Mouse (Mus musculus): ENCODE data around the gene Aatf. TPM values are rescaled to one million over a fixed set of nuclear protein-coding genes. Genes with fewer than 3 reads are reported as not detected.
A peak's percentile ranks its signal among the peaks of the same experiment; 100 is the strongest.

The Aatf gene
- total RNA-seq, 2 experiments from 2014 or later = 10.5 to 10.9 TPM

DNA sequence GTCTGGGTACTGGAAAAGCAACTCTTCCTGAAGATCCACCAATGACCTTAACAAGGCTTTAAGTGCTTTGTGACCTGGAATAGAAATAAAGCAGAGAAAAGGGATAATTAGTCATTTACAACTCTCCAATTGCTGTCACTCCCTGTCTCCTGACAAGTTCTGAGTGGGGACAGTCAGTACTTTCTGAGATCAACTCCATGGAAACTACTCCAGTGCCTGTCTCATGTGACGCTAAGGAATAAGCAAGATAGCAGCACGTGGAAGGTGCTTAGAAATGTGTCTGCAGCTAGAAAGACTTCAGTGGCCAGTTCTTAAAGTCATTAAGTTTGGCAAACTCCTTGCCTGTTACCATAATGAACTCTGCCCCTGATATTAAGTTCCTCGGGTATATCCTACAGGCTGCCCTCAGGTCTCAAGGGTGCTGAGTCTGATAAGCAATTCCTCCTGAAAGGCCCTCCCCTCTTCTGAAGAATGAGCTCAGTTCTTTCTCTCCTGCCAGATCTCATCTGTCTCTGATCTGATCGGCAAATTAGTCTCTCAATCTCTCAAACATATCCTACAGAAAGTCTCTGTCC is 40.1 kb downstream of the Aatf start:
- DNase-seq = no peak
- intact Hi-C loops (cut with DNase I; ENCODE audit: low total_unique reads) = no loop called here

DNA sequence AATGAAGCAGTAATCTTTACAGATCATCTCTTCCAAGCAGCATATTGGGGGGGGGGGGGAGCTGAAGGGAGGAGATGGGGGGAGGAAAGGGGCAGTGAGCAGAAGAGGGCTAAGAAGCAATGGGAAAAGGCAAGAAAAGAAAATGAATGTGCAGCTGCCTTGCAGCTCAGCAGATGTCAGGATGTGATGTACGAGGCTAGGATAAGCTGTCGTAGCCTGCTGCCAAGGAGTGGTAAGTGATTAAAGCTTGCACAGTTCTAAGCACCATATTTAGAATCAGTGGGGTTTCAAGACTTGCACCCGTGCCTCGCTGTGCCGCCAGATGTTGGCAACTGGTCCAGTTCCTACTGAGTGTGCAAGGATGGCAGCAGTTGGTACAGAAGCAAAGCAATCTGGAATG is 48.8 kb downstream of the Aatf start:
- no peak for DNase-seq
- intact Hi-C loops (cut with DNase I; ENCODE audit: low total_unique reads) = no loop called here

DNA sequence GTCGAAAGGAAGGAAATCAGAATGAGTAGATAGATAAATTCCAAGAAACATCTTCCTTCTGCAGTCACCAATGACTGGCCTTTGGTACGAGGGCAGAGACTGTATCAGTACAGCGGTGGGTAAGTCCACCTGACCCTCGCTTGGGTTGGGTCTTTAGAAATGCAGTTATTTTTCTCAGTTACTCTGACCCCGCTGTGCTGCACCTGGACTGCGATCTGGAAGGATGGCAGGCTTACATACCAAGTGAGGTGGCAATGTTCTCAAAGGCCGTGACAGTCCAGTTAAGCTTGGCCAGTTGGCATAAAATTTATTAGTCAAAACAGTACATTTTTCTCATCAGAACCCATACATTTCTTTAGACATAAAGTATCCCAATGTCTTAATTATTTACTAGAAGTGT is 59.4 kb downstream of the Aatf start:
- intact Hi-C loops (cut with DNase I; ENCODE audit: low total_unique reads) = no loop called here

GRCm38 (mm10) chr11:84442554-84443331 is 70.6 kb downstream of the Aatf start:
- no peak for DNase-seq
- intact Hi-C loops (cut with DNase I; ENCODE audit: low total_unique reads) = no loop called here

More for the DNA sequence above, 59.4 kb downstream of the Aatf start:
- DNase-seq = no peak

DNA sequence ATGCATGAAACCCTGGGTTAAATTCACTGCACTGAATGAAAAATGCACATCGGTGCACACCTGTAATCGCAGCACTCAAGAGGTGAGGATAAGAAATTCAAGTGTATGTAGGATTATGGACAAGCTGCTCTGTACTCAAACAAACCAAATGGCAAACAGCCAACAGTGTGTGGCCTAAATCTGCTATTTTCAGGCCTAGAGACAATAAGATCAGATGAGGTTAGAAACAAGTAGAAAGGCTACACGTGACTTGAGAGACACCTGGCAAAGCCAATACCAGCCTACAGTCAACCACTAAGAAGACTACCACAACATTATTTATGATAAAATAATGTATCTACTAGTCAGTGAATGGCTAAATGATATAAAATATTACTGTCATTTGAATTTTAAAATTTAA is 72.9 kb downstream of the Aatf start:
- intact Hi-C loops (cut with DNase I; ENCODE audit: low total_unique reads) = no loop called here
- DNase-seq = no peak

DNA sequence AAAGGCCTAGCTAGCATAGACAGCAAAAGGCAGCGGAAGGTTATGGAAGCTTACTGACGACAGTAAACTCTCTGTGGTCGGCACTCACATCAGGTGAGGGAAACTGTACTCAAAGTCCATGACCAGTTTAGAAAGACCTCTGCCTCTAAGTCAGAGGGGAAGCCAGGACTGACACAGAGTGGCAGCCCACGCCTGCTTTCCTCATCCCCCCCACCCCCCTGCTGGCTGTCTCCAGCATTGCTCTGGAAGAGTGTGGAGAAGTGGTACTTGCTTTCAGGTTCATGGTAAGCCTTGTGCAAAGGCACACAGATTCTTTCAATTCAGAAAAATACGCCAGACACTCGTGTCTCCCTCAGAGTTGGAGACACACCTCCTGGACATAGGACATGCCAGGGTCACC is 78.4 kb downstream of the Aatf start:
- DNase-seq = no peak
- intact Hi-C loops (cut with DNase I; ENCODE audit: low total_unique reads) = loop anchor here (5.0 kb wide), 1 partner anchor 377 kb away; no protein-coding TSS in a partner anchor

GRCm38 (mm10) chr11:84430336-84430735 is 83.0 kb downstream of the Aatf start:
- DNase-seq = no peak
- intact Hi-C loops (cut with DNase I; ENCODE audit: low total_unique reads) = loop anchor here (5.0 kb wide), 1 partner anchor 382 kb away; no protein-coding TSS in a partner anchor

- intact Hi-C loops (cut with DNase I; ENCODE audit: low total_unique reads) = loop anchor here (5.0 kb wide), 1 partner anchor 363 kb away; no protein-coding TSS in a partner anchor
- DNase-seq = peak; percentile 10
Observed at GRCm38 (mm10) chr11:84429581-84429980, 83.7 kb downstream of the Aatf start.

DNA sequence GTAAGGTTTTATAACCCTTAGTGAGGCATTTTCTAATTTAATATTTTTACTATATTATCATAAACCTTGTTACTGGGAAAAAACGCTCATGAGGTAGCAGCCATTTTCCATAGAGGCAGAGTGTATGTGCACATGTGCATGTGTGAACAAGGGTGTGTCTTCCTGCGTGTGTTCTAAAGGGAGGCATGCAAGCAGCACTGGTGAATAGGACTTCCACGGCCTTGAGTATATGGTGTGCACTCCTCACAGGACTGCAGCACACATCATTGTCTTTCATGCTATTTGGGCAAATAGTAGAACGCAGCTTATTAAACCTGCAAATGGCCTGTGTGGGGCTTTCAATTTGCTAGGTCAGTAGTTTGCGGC is 86.7 kb downstream of the Aatf start:
- intact Hi-C loops (cut with DNase I; ENCODE audit: low total_unique reads) = loop anchor here (5.0 kb wide), 1 partner anchor 366 kb away; no protein-coding TSS in a partner anchor
- DNase-seq = no peak

GRCm38 (mm10) chr11:84425736-84426632 is 87.3 kb downstream of the Aatf start:
- DNase-seq = no peak
- intact Hi-C loops (cut with DNase I; ENCODE audit: low total_unique reads) = loop anchor here (5.0 kb wide), 1 partner anchor 366 kb away; no protein-coding TSS in a partner anchor

- DNase-seq = no peak
- intact Hi-C loops (cut with DNase I; ENCODE audit: low total_unique reads) = no loop called here
Observed at GRCm38 (mm10) chr11:84420779-84421178, 92.5 kb downstream of the Aatf start.

DNA sequence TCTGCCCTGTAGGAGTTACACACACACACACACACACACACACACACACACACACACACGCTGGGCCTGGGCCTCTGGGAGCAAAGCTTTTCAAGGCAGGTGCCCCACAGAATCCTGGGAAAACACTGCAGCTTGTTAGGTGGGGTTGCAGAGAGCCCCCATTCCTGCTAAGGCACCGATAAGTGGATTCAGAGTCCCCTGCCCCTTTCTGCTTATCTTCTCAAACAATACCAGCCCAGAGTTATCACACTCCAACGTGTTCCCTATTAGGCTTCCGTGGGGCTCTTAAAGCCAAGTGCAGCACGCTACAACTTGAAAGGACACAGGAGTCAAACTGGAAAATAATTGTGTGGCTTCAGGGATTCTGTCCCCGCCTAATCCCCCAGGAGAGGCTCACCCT is 100.2 kb downstream of the Aatf start:
- DNase-seq = no peak
- intact Hi-C loops (cut with DNase I; ENCODE audit: low total_unique reads) = no loop called here

- intact Hi-C loops (cut with DNase I; ENCODE audit: low total_unique reads) = no loop called here
- no peak for DNase-seq
Observed at GRCm38 (mm10) chr11:84412201-84412934, 101.0 kb downstream of the Aatf start.

DNA sequence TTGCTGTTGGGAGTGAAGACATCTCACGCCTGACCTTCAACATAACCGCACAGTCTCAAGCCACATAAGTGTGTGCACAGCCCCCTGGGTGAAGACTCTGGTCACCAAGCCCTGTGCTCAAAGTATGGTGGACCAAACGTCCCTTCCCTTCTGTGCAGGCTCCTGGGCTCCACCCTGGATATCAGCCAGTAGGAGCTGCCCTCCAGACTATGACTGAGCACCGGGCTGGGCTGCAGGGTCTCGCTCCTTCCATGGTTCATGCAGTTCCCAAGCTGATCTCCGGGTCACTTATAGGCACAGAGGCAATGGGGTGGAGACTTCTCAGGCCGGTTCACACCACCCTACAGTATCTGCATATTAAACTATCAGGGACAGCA is 101.7 kb downstream of the Aatf start:
- no peak for DNase-seq
- intact Hi-C loops (cut with DNase I; ENCODE audit: low total_unique reads) = no loop called here

DNA sequence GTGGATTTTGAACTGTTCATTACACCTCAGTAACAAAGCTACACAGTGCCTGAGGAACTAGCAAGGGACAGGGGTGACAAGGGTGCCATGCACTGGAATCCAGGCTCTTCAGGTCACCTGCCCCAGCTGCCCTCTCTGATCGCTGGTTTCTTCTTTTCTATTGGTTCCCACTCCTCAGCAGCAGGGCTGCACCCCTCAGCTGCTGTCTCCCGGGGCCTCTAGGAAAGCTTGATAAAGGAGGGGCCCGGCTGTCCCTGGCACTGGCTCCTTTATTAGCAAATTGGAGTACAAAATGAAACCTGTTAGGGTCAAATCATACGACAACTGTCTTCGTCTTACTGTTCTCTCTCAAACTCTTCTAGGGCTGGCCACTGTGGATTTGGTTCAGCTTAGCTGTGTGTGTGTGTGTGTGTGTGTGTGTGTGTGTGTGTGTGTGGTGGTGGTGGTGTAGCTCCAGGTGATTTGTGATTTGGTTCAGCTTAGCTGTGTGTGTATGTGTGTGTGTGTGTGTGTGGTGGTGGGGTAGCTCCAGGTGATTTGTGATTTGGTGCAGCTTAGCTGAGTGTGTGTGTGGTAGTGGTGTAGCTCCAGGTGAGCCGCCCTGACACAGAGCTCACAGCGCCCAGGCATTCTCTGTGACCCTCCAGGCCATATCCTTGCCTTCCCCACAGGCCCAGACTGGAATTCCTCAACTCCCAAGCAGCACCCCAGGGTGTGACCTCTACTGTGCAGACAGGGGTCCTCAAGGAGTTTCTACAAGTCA is 102.3 kb downstream of the Aatf start:
- no peak for DNase-seq
- intact Hi-C loops (cut with DNase I; ENCODE audit: low total_unique reads) = no loop called here

- intact Hi-C loops (cut with DNase I; ENCODE audit: low total_unique reads) = no loop called here
- no peak for DNase-seq
Observed at GRCm38 (mm10) chr11:84410383-84410782, 102.9 kb downstream of the Aatf start.

DNA sequence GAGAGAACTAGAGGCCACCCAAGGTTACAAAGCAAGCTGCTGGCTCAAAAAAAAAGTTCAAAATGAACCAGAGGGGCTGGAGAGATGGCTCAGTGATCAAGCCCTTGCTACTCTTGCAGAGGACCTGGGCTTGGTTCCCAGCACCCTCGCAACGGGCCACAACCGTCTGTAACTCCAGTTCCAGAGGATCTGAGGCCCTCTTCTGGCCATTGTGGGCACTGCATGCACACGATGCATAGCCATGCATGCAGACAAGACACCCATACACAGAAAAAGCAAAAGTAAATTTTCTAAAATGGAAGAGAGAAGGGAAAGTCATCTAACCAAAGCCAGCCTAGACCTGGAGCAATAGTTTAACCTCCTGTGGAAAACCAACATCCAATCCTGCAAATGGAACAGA is 106.6 kb downstream of the Aatf start:
- intact Hi-C loops (cut with DNase I; ENCODE audit: low total_unique reads) = no loop called here
- no peak for DNase-seq

GRCm38 (mm10) chr11:84395010-84395409 is 118.3 kb downstream of the Aatf start:
- DNase-seq = no peak
- intact Hi-C loops (cut with DNase I; ENCODE audit: low total_unique reads) = loop anchor here (10.0 kb wide), 1 partner anchor 130 kb away; no protein-coding TSS in a partner anchor

- DNase-seq = no peak
- intact Hi-C loops (cut with DNase I; ENCODE audit: low total_unique reads) = loop anchor here (10.0 kb wide), 1 partner anchor 129 kb away; no protein-coding TSS in a partner anchor
Observed at GRCm38 (mm10) chr11:84393571-84393970, 119.8 kb downstream of the Aatf start.
